Mouse (Mus musculus) right cerebral cortex, postnatal 10 days (tissue): ENCODE measurements at regions not wholly inside any gene's neighbourhood (a gene's known extent, or its start where the extent isn't known, plus 50 kb on each side); places are given as distances from the start of the nearest gene placed in this dataset.

ENCODE experiments used
- DNase-seq, 2 experiments: peaks; one replicate each; pipeline ENCODE4 v3.0.0; 2021; ENCODE audit warnings: low spot score in 2 of 2

DNA sequence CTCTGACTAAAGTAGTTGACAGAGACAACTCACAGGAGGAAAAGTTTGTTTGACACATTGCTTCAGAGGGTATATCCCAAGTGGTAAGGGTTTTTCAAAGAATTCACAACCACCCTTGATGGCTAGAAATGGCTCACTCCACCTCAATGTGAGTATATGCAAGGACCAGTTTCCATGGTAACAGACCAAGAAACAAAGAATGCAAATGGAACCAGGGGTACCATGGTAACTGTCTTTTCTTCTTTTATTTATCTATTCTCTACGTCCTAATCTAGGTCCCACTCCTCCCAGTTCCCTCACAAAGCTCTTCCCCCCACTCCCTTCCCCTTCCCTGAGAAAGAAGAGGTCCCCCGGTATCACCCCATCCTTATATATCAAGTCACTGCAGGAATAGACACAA, 57.5 kb downstream of the Ins1 start:
- DNase-seq = peak in 1 of 2 experiments; percentile 18

DNA sequence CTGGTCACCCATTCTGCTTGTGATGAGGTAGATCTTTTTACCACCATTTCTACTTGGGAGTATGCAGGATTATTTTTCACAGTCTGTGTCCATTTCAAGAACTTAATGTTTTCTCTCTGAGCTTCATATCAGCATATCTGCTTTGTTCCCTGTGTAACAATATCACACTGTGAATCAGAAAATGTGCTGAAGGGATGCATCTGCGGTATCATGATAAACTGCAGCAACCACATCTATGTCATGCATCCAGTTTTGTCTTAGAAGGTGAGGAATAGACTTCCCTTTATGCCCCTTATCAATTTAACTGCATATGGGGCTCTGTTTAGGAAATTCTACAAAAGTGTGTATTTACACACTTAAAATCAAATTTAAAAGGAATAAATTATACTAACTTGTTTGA, 67.3 kb downstream of the Ins1 start:
- DNase-seq = no peak

DNA sequence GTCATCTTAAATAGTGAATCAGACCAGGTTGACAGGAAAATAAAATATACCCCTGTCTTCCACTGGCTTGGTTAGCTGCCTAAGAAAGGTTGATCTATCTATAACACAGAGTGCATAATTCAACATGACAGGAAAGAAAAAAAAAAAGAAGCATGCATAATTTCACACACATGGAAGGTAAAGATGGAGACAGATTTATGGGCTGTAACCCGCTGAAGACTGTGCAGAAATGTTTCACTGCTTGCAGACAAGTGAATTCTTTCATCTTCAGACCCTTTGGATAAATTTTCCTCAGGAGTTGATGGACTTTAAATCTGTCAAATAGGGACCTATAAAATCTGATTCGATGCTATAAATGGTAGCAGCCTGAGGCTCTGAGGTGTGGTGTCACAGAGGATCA, 91.1 kb downstream of the Ins1 start:
- no peak for DNase-seq

DNA sequence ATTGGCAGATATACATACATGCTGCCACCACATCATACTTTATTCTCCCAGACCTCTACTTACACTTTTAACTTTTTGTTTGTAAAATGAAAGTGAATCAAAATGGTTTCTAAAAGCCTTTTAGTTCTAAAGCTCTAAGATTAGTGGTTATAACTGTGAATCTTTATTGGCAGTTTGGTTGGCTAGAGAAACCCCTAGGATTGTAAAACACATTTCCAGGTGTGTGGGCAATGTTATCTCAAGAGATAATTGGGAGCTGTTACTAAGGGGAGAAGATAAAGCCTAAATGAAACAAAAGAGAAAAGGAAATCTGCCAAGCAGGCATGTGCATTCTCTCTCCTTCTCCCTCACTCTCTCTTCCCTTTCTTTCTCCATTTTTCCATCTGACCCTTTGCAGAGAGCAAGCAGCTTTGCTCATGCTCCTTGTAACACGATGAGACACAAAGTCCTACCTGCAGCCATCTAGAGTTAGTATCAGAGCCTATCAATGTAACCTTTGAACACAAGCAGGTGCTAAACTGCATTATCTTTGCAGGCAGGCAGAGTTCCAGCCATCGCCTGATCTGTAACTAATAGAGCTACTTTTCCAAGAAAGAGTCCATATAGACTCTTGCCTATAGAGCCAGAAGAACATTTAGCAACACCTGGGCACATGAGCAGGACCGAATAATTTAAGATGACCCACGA, 110.9 kb downstream of the Ins1 start:
- no peak for DNase-seq

DNA sequence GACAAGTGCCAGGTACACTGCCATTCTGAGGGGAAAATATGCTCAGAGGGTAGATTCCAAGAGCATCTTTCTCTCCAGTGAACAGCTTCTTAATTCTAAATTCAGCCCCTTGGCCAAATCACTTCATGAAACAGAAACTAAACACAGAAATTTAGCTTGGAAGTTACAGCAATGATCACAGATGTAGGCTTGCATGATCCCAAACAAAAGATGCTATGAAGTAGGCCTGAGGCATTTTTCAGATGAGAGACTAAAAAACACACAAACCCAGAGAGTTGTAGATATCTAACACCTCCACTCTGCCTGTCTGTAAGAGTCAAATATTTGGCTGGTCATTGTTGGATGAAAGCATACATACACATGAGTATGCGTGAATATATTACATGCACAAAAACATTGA, 142.6 kb downstream of the Ins1 start:
- DNase-seq = no peak

DNA sequence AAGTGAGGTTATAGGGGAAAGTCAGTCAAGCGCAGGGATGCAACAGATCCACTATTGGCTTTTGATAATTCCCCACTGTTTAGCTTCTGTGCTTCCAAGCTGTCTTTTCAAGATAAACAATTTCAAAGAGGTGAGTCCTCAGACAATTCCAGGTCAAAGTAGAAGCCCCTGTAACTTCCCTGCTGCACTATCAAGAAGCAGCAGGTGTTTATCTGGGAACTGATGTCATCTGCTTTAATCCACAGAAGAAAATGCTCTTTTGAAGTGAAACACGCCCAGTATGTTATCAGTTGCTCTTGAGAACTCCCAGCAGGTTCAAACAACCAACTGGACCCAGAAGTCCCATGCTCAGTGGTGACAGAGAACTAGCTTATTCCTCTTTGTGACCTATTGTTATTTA, 164.7 kb downstream of the Ins1 start:
- DNase-seq = no peak

DNA sequence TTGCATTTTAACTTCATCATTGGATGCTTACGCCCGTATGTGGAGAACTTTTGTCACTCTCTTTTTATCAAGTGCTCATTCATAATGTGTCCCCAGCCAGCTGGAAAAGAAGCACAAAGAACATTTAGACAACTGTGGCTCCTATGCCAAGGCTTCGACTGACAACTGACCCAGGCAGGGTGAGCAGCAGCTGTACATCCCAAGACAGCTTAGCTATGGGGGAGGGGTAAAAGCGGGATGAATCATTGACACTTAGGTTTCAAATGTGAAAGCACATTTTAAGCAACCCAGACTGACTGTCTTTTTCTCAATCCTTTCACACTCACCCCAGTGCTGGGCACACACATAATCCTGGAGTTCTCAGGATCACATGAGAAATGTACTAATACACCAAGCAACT, 178.4 kb downstream of the Ins1 start:
- no peak for DNase-seq

DNA sequence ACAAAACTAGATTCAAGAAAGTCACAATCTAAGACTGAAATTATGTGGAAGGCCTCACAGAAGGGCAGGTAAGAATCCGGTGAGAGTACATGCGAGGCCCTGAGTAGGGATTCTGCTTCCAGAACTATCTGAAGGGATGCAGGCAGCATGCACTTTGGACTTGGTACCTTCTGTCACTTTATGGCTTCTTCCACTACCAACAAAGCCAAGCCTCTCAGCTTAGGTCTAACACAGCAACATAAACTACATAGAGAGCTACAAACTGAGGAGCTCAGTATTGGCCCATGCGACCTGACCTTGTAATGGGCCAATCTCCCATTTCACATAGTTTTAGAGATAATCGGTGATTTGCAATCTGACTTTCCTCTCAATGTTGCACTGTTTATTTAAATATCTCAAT, 184.8 kb downstream of the Ins1 start:
- no peak for DNase-seq

DNA sequence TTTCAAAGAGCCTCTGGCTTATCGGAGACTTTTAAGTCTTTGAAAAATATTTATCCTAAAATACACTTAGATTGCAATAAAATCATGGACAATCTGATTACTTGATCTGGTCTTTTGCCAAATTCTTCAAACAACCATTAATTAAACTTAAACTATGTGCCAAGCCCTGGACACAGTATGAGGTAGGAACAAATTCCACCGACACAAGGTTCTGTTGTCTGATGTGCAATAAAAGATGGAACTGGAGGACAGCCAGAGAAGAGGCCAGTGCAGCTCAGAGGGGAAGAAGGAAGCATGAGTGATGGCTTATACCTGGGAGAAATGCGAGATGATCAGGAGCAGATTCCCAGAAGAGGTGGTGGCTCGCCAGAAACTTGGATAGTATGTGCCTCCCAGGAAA, 185.3 kb downstream of the Ins1 start:
- no peak for DNase-seq
